Mouse (Mus musculus) forebrain, embryonic 11.5 days (tissue): ENCODE results near the gene Phf2. TPM values are rescaled to one million over a fixed set of nuclear protein-coding genes. Genes with fewer than 3 reads are reported as not detected.

Experiments used
- ATAC-seq: fragments of 200-750 bp; cut with Nextera tagmentation; replicated peaks from 2 replicates; pipeline ENCODE4 v1.8.0; 2017; ENCODE audit warnings: moderate TSS enrichment; ENCODE audit not compliant: low FRiP score
- DNase-seq: peaks from one replicate; pipeline ENCODE4 v3.0.0-alpha.2; 2017; ENCODE audit warnings: low spot score
- H3K27ac ChIP-seq: fragments of 300-500 bp; sonication (generic); 2 replicates; pipeline ENCODE4 v1.5.1; 2014; ENCODE audit warnings: low read depth, low read length
- H3K27me3 ChIP-seq: fragments of 300-500 bp; sonication (generic); 2 replicates; pipeline ENCODE4 v1.6.1; 2014; ENCODE audit warnings: mild to moderate bottlenecking, low read length, mixed read lengths; ENCODE audit not compliant: control insufficient read depth, insufficient read depth
- H3K36me3 ChIP-seq: fragments of 300-500 bp; sonication (generic); 2 replicates; pipeline ENCODE4 v1.6.1; 2014; ENCODE audit warnings: mild to moderate bottlenecking, low read length, moderate library complexity, mixed read lengths; ENCODE audit not compliant: control insufficient read depth, insufficient read depth
- H3K4me1 ChIP-seq: fragments of 300-500 bp; sonication (generic); replicated peaks from 2 replicates; pipeline ENCODE4 v1.6.1; 2014; ENCODE audit warnings: low read length, mixed read lengths; ENCODE audit not compliant: control insufficient read depth, insufficient read depth
- H3K4me2 ChIP-seq: fragments of 300-500 bp; sonication (generic); 2 replicates; pipeline ENCODE4 v1.6.1; 2014; ENCODE audit warnings: low read depth, mild to moderate bottlenecking, low read length, moderate library complexity, mixed read lengths; ENCODE audit not compliant: severe bottlenecking
- H3K4me3 ChIP-seq: fragments of 300-500 bp; sonication (generic); 2 replicates; pipeline ENCODE4 v1.5.1; 2014; ENCODE audit warnings: low read depth, low read length
- H3K9ac ChIP-seq: fragments of 300-500 bp; sonication (generic); 2 replicates; pipeline ENCODE4 v1.6.1; 2014; ENCODE audit warnings: low read length
- H3K9me3 ChIP-seq: fragments of 300-500 bp; sonication (generic); 2 replicates; pipeline ENCODE4 v1.6.1; 2016; ENCODE audit warnings: low read length, mixed read lengths; ENCODE audit not compliant: control insufficient read depth
- WGBS: fragments of 180-500 bp; shearing (Covaris S2); extraction: QIAGEN DNeasy Blood & Tissue Kit; methylation state at CpG from one replicate; pipeline ENCODE4 v1.1.7; 2014; 5-methylcytosine and 5-hydroxymethylcytosine counted together
- polyA plus RNA-seq: library from polyadenylated mRNA; unstranded; fragments of >200 nt; fragmentation: Nextera tagmentation; extraction: Ambion mirVana; gene quantifications from 2 replicates; pipeline ENCODE4 v1.2.1, GENCODE M21; 2014

Phf2 gene
- polyA plus RNA-seq, 1 experiment from 2014 or later = 14.3 TPM

- ATAC-seq (no peak), DNase-seq (no peak)
- 92% methylated on average over 6 of the region's 6 CpGs for WGBS
- Histone ChIP-seq H3K36me3 (no peaks in the 10 kb centered on the region; the same call in 1 of the 2 replicates), H3K9ac (no peak overlapping the region), H3K4me1 (no peaks in the 10 kb centered on the region), H3K4me2 (no peak overlapping the region), H3K27me3 (no peaks in the 10 kb centered on the region), H3K9me3 (no peaks in the 10 kb centered on the region), H3K4me3 (no peak overlapping the region), H3K27ac (no peak overlapping the region)
These were observed 33.4 kb downstream of the Phf2 start for GRCm38 (mm10) chr13:48837537-48837936.

- H3K36me3 ChIP-seq = peaks cover 15% of the 10 kb centered on the region; the same call in 1 of the 2 replicates
- DNase-seq (no peak), ATAC-seq (no peak)
- no peak overlapping the region for H3K4me3 ChIP-seq
- 84% methylated on average over 14 of the region's 14 CpGs for WGBS
- no peaks in the 10 kb centered on the region for H3K27me3 ChIP-seq
- H3K4me2 ChIP-seq = no peak overlapping the region
- H3K27ac ChIP-seq = no peak overlapping the region
- no peak overlapping the region for H3K9ac ChIP-seq
- no peaks in the 10 kb centered on the region for H3K9me3 ChIP-seq
- no peaks in the 10 kb centered on the region for H3K4me1 ChIP-seq
These were observed 40.2 kb downstream of the Phf2 start for GRCm38 (mm10) chr13:48830528-48831250.

GRCm38 (mm10) chr13:48829780-48830179 lies 41.1 kb downstream of the Phf2 start:
- no peak for ATAC-seq
- Histone ChIP-seq H3K4me2 (no peak overlapping the region), H3K9me3 (no peaks in the 10 kb centered on the region), H3K4me1 (no peaks in the 10 kb centered on the region), H3K27ac (no peak overlapping the region), H3K36me3 (peaks cover 19% of the 10 kb centered on the region; the same call in 1 of the 2 replicates), H3K27me3 (no peaks in the 10 kb centered on the region), H3K4me3 (no peak overlapping the region), H3K9ac (no peak overlapping the region)
- WGBS = 86% methylated on average over 4 of the region's 4 CpGs
- no peak for DNase-seq

- H3K4me3 ChIP-seq = no peak overlapping the region
- no peaks in the 10 kb centered on the region for H3K9me3 ChIP-seq
- DNase-seq (peak; percentile 39), ATAC-seq (no peak)
- no peak overlapping the region for H3K27ac ChIP-seq
- 89% methylated on average over 9 of the region's 9 CpGs for whole genome bisulfite sequencing
- no peaks in the 10 kb centered on the region for H3K4me1 ChIP-seq
- no peak overlapping the region for H3K4me2 ChIP-seq
- no peak overlapping the region for H3K9ac ChIP-seq
- peaks cover 20% of the 10 kb centered on the region; the same call in 1 of the 2 replicates for H3K36me3 ChIP-seq
- no peaks in the 10 kb centered on the region for H3K27me3 ChIP-seq
These were observed 48.0 kb downstream of the Phf2 start for GRCm38 (mm10) chr13:48822871-48823270.

GRCm38 (mm10) chr13:48822288-48822687 lies 48.6 kb downstream of the Phf2 start:
- Histone ChIP-seq H3K27me3 (no peaks in the 10 kb centered on the region), H3K4me1 (no peaks in the 10 kb centered on the region), H3K4me2 (no peak overlapping the region), H3K4me3 (no peak overlapping the region), H3K27ac (no peak overlapping the region), H3K9ac (no peak overlapping the region), H3K36me3 (peaks cover 19% of the 10 kb centered on the region; the same call in 1 of the 2 replicates), H3K9me3 (no peaks in the 10 kb centered on the region)
- no peak for DNase-seq
- WGBS = 92% methylated on average over 10 of the region's 10 CpGs
- ATAC-seq = no peak

GRCm38 (mm10) chr13:48819131-48819530 lies 51.8 kb downstream of the Phf2 start:
- H3K9ac ChIP-seq = no peak overlapping the region
- DNase-seq (peak; percentile 48), ATAC-seq (no peak)
- H3K27me3 ChIP-seq = no peaks in the 10 kb centered on the region
- no peaks in the 10 kb centered on the region for H3K4me1 ChIP-seq
- H3K9me3 ChIP-seq = no peaks in the 10 kb centered on the region
- H3K4me2 ChIP-seq = no peak overlapping the region
- H3K36me3 ChIP-seq = peaks cover 24% of the 10 kb centered on the region
- no peak overlapping the region for H3K4me3 ChIP-seq
- 91% methylated on average over 3 of the region's 3 CpGs for WGBS
- H3K27ac ChIP-seq = no peak overlapping the region

DNA sequence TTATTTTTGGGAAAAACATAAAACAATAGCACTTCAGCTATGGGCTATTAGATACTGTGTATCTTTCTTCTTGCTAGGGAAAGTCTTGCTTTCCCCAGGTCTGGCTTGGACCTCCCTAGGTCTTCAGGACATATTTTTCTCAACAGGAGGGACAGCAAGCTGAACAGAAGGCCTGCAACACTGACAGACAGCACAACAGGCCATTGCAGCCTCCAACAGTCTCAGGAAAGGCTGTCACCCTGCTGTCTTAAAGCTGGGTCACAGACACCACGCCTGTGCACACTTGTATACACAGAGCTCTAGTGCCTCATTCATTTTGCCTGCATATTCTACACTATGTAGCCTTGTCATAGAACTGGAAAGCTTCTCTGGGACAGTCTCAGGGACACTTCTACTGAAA lies 56.5 kb downstream of the Phf2 start:
- Histone ChIP-seq H3K4me1 (no peaks in the 10 kb centered on the region), H3K27ac (no peak overlapping the region), H3K4me3 (no peak overlapping the region), H3K27me3 (no peaks in the 10 kb centered on the region), H3K4me2 (no peak overlapping the region), H3K36me3 (peaks cover 22% of the 10 kb centered on the region), H3K9ac (no peak overlapping the region), H3K9me3 (no peaks in the 10 kb centered on the region)
- ATAC-seq (no peak), DNase-seq (no peak)
- 85% methylated on average over 1 of the region's 1 CpGs for WGBS

DNA sequence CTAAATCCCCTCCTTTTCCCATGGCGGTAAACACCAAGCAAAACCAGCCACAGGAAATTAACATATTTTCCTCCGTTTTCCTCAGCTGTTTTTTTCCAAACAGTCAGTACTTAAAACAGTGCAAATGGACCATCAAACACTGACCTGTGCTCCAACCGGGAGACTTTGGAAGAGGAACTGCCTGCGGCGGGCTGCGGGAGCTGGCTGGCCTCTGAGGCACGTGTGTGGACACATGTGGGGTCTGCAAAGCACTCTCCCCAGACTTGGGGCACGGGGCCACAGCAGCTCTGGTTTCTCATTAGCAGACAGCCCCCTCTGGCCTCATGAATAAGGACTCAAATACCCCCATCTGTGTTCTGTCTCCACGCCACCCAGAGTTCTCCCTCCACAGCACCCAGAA lies 59.9 kb downstream of the Phf2 start:
- WGBS = 78% methylated on average over 9 of the region's 9 CpGs
- no peak overlapping the region for H3K4me3 ChIP-seq
- no peaks in the 10 kb centered on the region for H3K27me3 ChIP-seq
- H3K36me3 ChIP-seq = peaks cover 10% of the 10 kb centered on the region
- ATAC-seq (no peak), DNase-seq (no peak)
- H3K4me1 ChIP-seq = no peaks in the 10 kb centered on the region
- H3K9me3 ChIP-seq = no peaks in the 10 kb centered on the region
- no peak overlapping the region for H3K27ac ChIP-seq
- no peak overlapping the region for H3K4me2 ChIP-seq
- no peak overlapping the region for H3K9ac ChIP-seq

DNA sequence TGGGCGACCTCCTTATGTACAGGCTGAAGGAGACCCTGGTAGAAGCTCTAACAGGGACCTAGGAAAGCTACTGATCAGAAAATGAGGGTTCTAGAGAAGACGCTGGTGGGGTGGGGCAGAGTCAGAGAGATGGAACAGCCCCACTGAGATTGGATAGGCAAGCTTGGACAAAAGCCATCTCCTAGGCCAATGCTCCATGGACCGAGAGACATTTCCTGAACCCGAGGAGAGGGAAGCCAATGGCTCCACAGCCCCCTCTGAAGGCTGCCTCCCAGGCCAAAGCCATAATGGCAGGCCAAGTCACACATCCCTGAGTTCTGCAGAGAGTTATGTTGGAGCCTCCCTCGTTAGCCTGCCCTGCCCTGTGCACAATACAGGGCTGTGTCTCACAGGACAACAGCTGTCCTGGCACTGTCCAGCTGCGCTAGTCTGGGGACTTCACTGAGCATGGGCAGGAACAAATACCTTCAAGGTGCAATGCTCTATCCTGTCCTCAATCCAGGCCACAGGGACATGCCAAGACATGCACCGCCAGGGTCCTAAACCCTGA lies 60.6 kb downstream of the Phf2 start:
- no peak overlapping the region for H3K27ac ChIP-seq

More for the DNA sequence above, 60.6 kb downstream of the Phf2 start:
- H3K36me3 ChIP-seq = peaks cover 5% of the 10 kb centered on the region
- WGBS = 85% methylated on average over 7 of the region's 7 CpGs
- H3K4me1 ChIP-seq = no peaks in the 10 kb centered on the region
- no peak overlapping the region for H3K4me2 ChIP-seq
- no peak overlapping the region for H3K9ac ChIP-seq
- no peaks in the 10 kb centered on the region for H3K27me3 ChIP-seq
- DNase-seq (no peak), ATAC-seq (no peak)
- H3K4me3 ChIP-seq = no peak overlapping the region
- no peaks in the 10 kb centered on the region for H3K9me3 ChIP-seq
